Comparison of ENCODE assay signal across 8 mouse cellular contexts in the genomic region with DNA sequence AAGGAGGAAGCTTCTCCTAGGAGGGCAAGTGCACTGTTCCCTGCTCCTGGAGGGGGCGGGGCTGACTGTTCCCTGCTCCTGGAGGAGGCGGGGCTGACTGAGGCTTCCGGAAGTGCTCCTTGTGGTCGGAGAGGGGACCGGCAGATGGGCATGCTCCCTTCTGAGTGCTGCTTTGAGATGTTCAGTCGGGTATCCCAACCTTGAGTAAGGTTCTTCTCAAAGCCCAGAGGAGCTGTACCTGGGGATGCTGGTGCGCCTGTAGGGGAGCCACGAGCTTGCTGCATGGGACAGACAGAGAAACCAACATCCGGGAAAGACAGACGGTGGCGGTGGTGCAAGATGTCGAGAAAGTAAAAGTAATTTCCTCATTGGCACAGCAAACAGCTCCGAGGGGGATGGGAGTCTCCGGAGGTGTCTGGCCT.
A peak's percentile ranks its signal among the peaks of the same experiment; 100 is the strongest.
DNase-seq lines count a peak whose midpoint lies in the region; ATAC-seq and TF ChIP-seq lines count a peak whose summit lies in the region.

No protein-coding gene starts in this region.

- H3K27ac ChIP-seq in forebrain, postnatal 0 days (ENCODE audit: low read depth, low read length) = no peak overlapping the region
- no peak overlapping the region for H3K27ac ChIP-seq in hindbrain, embryonic 14.5 days
- H3K27ac ChIP-seq in midbrain, embryonic 14.5 days (replicated peaks; ENCODE audit: low read depth, low read length) = no peak overlapping the region

- H3K4me3 ChIP-seq in forebrain, postnatal 0 days (ENCODE audit: low read depth, low read length) = no peak overlapping the region; the same call in 1 of the 2 replicates
- peak overlapping the region; percentile 18 for H3K4me3 ChIP-seq in hindbrain, embryonic 14.5 days (replicated peaks; ENCODE audit: low read length)
- H3K4me3 ChIP-seq in midbrain, embryonic 14.5 days (replicated peaks; ENCODE audit: low read depth, low read length) = peak overlapping the region; percentile 18

- H3K9me3 ChIP-seq in forebrain, postnatal 0 days (ENCODE audit: low read length) = no peaks in the 10 kb centered on the region
- no peaks in the 10 kb centered on the region for H3K9me3 ChIP-seq in hindbrain, embryonic 14.5 days (ENCODE audit: control insufficient read depth, low read length)
- no peaks in the 10 kb centered on the region for H3K9me3 ChIP-seq in midbrain, embryonic 14.5 days (ENCODE audit: control insufficient read depth, low read length)

- peak; percentile 81 for ATAC-seq in CD4-positive, CD25-positive, alpha-beta regulatory T cell, adult 4 months
- no peak for ATAC-seq in forebrain, postnatal 0 days
- no peak for ATAC-seq in hindbrain, embryonic 14.5 days (ENCODE audit: low FRiP score)
- no peak for ATAC-seq in midbrain, embryonic 14.5 days (ENCODE audit: low FRiP score, low TSS enrichment)

- H3K27me3 ChIP-seq in forebrain, postnatal 0 days (ENCODE audit: insufficient read depth, low read length) = no peaks in the 10 kb centered on the region
- H3K27me3 ChIP-seq in hindbrain, embryonic 14.5 days (ENCODE audit: control insufficient read depth, insufficient read depth, low read length) = no peaks in the 10 kb centered on the region
- no peaks in the 10 kb centered on the region for H3K27me3 ChIP-seq in midbrain, embryonic 14.5 days (ENCODE audit: control insufficient read depth, insufficient read depth, low read length)

- H3K9ac ChIP-seq in forebrain, postnatal 0 days = no peak overlapping the region
- H3K9ac ChIP-seq in hindbrain, embryonic 14.5 days = no peak overlapping the region
- H3K9ac ChIP-seq in midbrain, embryonic 14.5 days (replicated peaks; ENCODE audit: low read length) = no peak overlapping the region

- peak; percentile 54 to 78 for DNase-seq in adrenal gland, postnatal 36 days
- no peak for DNase-seq in forebrain, postnatal 0 days
- peak; percentile 36 for DNase-seq in hindbrain, embryonic 14.5 days (ENCODE audit: low spot score)
- peak; percentile 67 for DNase-seq in liver
- DNase-seq in midbrain, embryonic 14.5 days = peak; percentile 53
- DNase-seq in thymus, postnatal 14 days = peak; percentile 64
- DNase-seq in cerebellum, adult 11-12 months = no peak

- no peaks in the 10 kb centered on the region for H3K36me3 ChIP-seq in forebrain, postnatal 0 days (ENCODE audit: insufficient read depth)
- no peaks in the 10 kb centered on the region for H3K36me3 ChIP-seq in hindbrain, embryonic 14.5 days (replicated peaks; ENCODE audit: control insufficient read depth, insufficient read depth)
- H3K36me3 ChIP-seq in midbrain, embryonic 14.5 days (ENCODE audit: control insufficient read depth, insufficient read depth, low read length) = no peaks in the 10 kb centered on the region

- WGBS in forebrain, postnatal 0 days = 9% methylated on average over 14 of the region's 14 CpGs
- WGBS in hindbrain, embryonic 14.5 days = 11% methylated on average over 14 of the region's 14 CpGs
- 14% methylated on average over 14 of the region's 14 CpGs for WGBS in midbrain, embryonic 14.5 days

- 0 out of 2 replicates have a peak, but pooled peaks have one; percentile 7 for TF ChIP-seq CTCF in forebrain, postnatal 0 days (IDR thresholded peaks at IDR 0.05; ENCODE audit: low read depth)

- no peaks in the 10 kb centered on the region for H3K4me1 ChIP-seq in forebrain, postnatal 0 days (ENCODE audit: insufficient read depth)
- H3K4me1 ChIP-seq in hindbrain, embryonic 14.5 days (replicated peaks; ENCODE audit: control insufficient read depth, insufficient read depth, low read length) = no peaks in the 10 kb centered on the region
- no peaks in the 10 kb centered on the region for H3K4me1 ChIP-seq in midbrain, embryonic 14.5 days (ENCODE audit: control insufficient read depth, insufficient read depth, low read length)

- peak overlapping the region; percentile 24 for H3K4me2 ChIP-seq in forebrain, postnatal 0 days (ENCODE audit: low read depth)
- peak overlapping the region; percentile 49 for H3K4me2 ChIP-seq in hindbrain, embryonic 14.5 days (replicated peaks)
- H3K4me2 ChIP-seq in midbrain, embryonic 14.5 days (ENCODE audit: low read length) = peak overlapping the region; percentile 47

Comparison
In these comparisons a context has a peak if more than half of its experiments do, and no peak if none do; other contexts are left out.
1. DNase-seq: peak in adrenal gland, postnatal 36 days (2 of 2), hindbrain, embryonic 14.5 days (single experiment), liver (single experiment), midbrain, embryonic 14.5 days (single experiment) and thymus, postnatal 14 days (single experiment); none in forebrain, postnatal 0 days (single experiment) and cerebellum, adult 11-12 months (single experiment).
2. Peak in every context shown above with its lines, with median percentiles within 50 percentile points of each other: H3K4me2 ChIP-seq.